Comparison of ENCODE assay signal across 11 mouse cellular contexts in the genomic region with DNA sequence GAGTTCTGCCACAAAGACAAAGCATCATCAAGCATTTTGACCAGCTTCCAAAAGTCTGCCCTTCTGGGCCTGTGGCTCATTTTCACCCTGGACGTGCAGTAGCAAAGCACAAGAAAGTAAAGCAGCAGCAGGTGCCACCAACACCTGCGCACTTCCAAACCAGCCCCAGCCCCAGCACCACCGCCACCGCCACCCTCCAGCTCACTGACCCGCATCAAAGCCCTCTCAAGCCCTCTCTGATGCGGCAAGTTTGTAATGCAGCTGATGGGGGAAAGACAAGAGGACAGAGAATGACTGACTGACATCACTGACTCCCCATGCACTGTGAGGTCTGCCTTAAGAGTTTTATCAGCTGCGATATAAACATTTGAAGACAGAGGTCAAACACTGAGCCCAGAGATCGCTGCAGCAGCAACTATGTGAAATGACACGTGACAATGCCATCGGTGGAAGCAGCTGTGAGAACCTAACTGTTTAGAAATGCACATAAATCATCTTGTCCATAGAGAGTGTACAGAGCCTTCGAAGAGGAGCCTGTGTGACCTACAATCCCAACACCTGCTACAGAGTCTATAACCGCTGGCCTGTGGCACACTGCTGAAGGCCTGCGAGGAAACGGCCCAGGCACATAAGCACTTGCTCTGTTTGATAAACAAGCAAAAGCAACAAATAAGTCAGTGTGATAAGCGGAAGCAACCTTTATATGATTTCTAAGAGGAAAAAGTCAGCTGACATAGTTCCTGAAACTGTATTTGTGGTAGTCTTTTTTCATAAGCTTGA. TPM values are rescaled to one million over a fixed set of nuclear protein-coding genes. Genes with fewer than 3 reads are reported as not detected.
A peak's percentile ranks its signal among the peaks of the same experiment; 100 is the strongest.
DNase-seq lines count a peak whose midpoint lies in the region; ATAC-seq and TF ChIP-seq lines count a peak whose summit lies in the region.
"Had no signal": no experiment of that assay in that cellular context is flagged by ENCODE, and none has a peak within 500 bp of the region (broad histone marks: within the 10 kb centered on the region; RNA-seq: fewer than 3 reads in every experiment).

No protein-coding gene starts in this region.

- ATAC-seq in heart, embryonic 12.5 days (ENCODE audit: insufficient number of reproducible peaks, low FRiP score), result no peak
- no peak for ATAC-seq in G1E (ENCODE audit: extremely low read depth, insufficient number of reproducible peaks, low FRiP score, poor library complexity, severe bottlenecking)
- ATAC-seq in intestine, embryonic 16.5 days, result no peak
- ATAC-seq: forebrain, embryonic 15.5 days had no signal

- H3K9me3 ChIP-seq in heart, embryonic 12.5 days (replicated peaks), result no peaks in the 10 kb centered on the region
- H3K9me3 ChIP-seq in G1E (replicated peaks), result no peaks in the 10 kb centered on the region
- no peaks in the 10 kb centered on the region for H3K9me3 ChIP-seq in intestine, embryonic 16.5 days (ENCODE audit: control insufficient read depth, low read length)
- H3K9me3 ChIP-seq: forebrain, embryonic 15.5 days had no signal

- TF ChIP-seq CTCF in G1E (IDR thresholded peaks at IDR 0.05; ENCODE audit: low read depth, low read length), result no peak
- no peak for TF ChIP-seq CTCF in olfactory bulb, adult 2 months (IDR thresholded peaks at IDR 0.05; ENCODE audit: insufficient read depth, low read depth, low read length)

- H3K4me2 ChIP-seq in heart, embryonic 12.5 days, result peak overlapping the region; percentile 15; the same call in 1 of the 2 replicates
- H3K4me2 ChIP-seq in intestine, embryonic 16.5 days (ENCODE audit: low read depth, low read length), result 0 out of 2 replicates have a peak overlapping the region, but pooled peaks have one; percentile 7
- H3K4me2 ChIP-seq: forebrain, embryonic 15.5 days had no signal

- peak overlapping the region; percentile 88; the same call in 1 of the 2 replicates for H3K27ac ChIP-seq in heart, embryonic 12.5 days (ENCODE audit: poor library complexity, severe bottlenecking)
- peak overlapping the region; percentile 89 for H3K27ac ChIP-seq in intestine, embryonic 16.5 days (ENCODE audit: low read length)
- peak overlapping the region; percentile 16; the same call in 1 of the 2 replicates for H3K27ac ChIP-seq in olfactory bulb, adult 2 months (ENCODE audit: insufficient read depth, low read depth, low read length)
- H3K27ac ChIP-seq: forebrain, embryonic 15.5 days had no signal

- no peak for DNase-seq in heart, adult 9 months (ENCODE audit: low spot score in 2 of 2)
- no peak for DNase-seq in G1E (ENCODE audit: low spot score)
- DNase-seq in urinary bladder, postnatal 10 days (ENCODE audit: low spot score), result no peak
- no peak for DNase-seq in adrenal gland, postnatal 4 days (ENCODE audit: low spot score in 2 of 2)
- DNase-seq in cerebellum, adult 11 months, result no peak
- DNase-seq: cerebellum, adult 18-20 months; right cerebral cortex, postnatal 14 days had no signal

- WGBS in heart, embryonic 12.5 days, result 62% methylated on average over 15 of the region's 15 CpGs
- WGBS in intestine, embryonic 16.5 days, result 39% methylated on average over 15 of the region's 15 CpGs
- WGBS in olfactory bulb, adult 2 months, result 67% methylated on average over 15 of the region's 15 CpGs

- TF ChIP-seq POLR2A in olfactory bulb, adult 2 months (IDR thresholded peaks at IDR 0.05; ENCODE audit: insufficient read depth, low read depth, low read length), result no peak

- H3K9ac ChIP-seq in heart, embryonic 12.5 days, result no peak overlapping the region
- 0 out of 2 replicates have a peak overlapping the region, but pooled peaks have one; percentile 16 for H3K9ac ChIP-seq in intestine, embryonic 16.5 days (ENCODE audit: low read depth, low read length)
- H3K9ac ChIP-seq: forebrain, embryonic 15.5 days had no signal

- H3K36me3 ChIP-seq in heart, embryonic 12.5 days, result no peaks in the 10 kb centered on the region
- peaks cover 49% of the 10 kb centered on the region for H3K36me3 ChIP-seq in G1E (replicated peaks)
- no peaks in the 10 kb centered on the region for H3K36me3 ChIP-seq in intestine, embryonic 16.5 days (ENCODE audit: control insufficient read depth, insufficient read depth, low read length)
- H3K36me3 ChIP-seq: forebrain, embryonic 15.5 days had no signal

- no peak overlapping the region for H3K4me3 ChIP-seq in heart, embryonic 12.5 days
- peak overlapping the region; percentile 63; the same call in 1 of the 2 replicates for H3K4me3 ChIP-seq in G1E (ENCODE audit: low read depth, low read length)
- H3K4me3 ChIP-seq in intestine, embryonic 16.5 days (ENCODE audit: low read length), result no peak overlapping the region
- H3K4me3 ChIP-seq in olfactory bulb, adult 2 months (ENCODE audit: insufficient read depth, low read depth, low read length), result no peak overlapping the region
- H3K4me3 ChIP-seq: forebrain, embryonic 15.5 days had no signal

- H3K27me3 ChIP-seq in heart, embryonic 12.5 days (replicated peaks), result no peaks in the 10 kb centered on the region
- no peaks in the 10 kb centered on the region for H3K27me3 ChIP-seq in G1E (ENCODE audit: insufficient read depth, low read length)
- H3K27me3 ChIP-seq in intestine, embryonic 16.5 days (replicated peaks; ENCODE audit: control insufficient read depth, insufficient read depth, low read length), result no peaks in the 10 kb centered on the region
- H3K27me3 ChIP-seq: forebrain, embryonic 15.5 days had no signal

- peaks cover 83% of the 10 kb centered on the region for H3K4me1 ChIP-seq in heart, embryonic 12.5 days (replicated peaks)
- H3K4me1 ChIP-seq in G1E (ENCODE audit: insufficient read depth, low read depth, low read length), result peaks cover 94% of the 10 kb centered on the region
- H3K4me1 ChIP-seq in intestine, embryonic 16.5 days (ENCODE audit: control insufficient read depth, insufficient read depth, low read length), result peaks cover 68% of the 10 kb centered on the region
- peaks cover 34% of the 10 kb centered on the region for H3K4me1 ChIP-seq in olfactory bulb, adult 2 months (ENCODE audit: control insufficient read depth, insufficient read depth, low read length)

RNA-seq across cellular contexts. Expression of a gene that starts 21.7 kb away (rescaled TPM):
- polyA plus RNA-seq in heart, embryonic 12.5 days (2016; fragmentation: Nextera tagmentation; extraction: Ambion mirVana), result 12.4 and 13.6 TPM in 2 replicates
- 298 and 313 TPM in 2 replicates for total RNA-seq in G1E (2014; fragmentation: Nextera tagmentation)
- total RNA-seq in G1E (2017), result 50.2 and 51.0 TPM in 2 replicates
- 98.2 and 108 TPM in 2 replicates for polyA plus RNA-seq in G1E (2012)
- 9.3 and 11.3 TPM in 2 replicates for polyA plus RNA-seq in intestine, embryonic 16.5 days (2015; fragmentation: Nextera tagmentation; extraction: Ambion mirVana)
- 169 and 363 TPM in 2 replicates for polyA plus RNA-seq in olfactory bulb, adult 2 months (2012; ENCODE audit: insufficient read depth, insufficient read length, low replicate concordance, missing spikeins)
- 10 to 100 TPM; 48.9 to 52.5 TPM for total RNA-seq in adrenal gland, postnatal 4 days (2021)

Comparison
In these comparisons a context has a peak if more than half of its experiments do, and no peak if none do; other contexts are left out.
1. H3K27ac ChIP-seq: peak in every context shown above with its lines; median percentile 89 in intestine, embryonic 16.5 days; 88 in heart, embryonic 12.5 days; 16 in olfactory bulb, adult 2 months.